Mouse (Mus musculus) CD4-positive helper T cell, adult 2 months (primary cell): ENCODE data around the gene Sacs.
A peak's percentile ranks its signal among the peaks of the same experiment; 100 is the strongest.

Source experiments
- DNase-seq: peaks from one replicate; pipeline ENCODE4 v3.0.0-alpha.2; 2012; ENCODE audit warnings: low read depth, missing footprints, low spot score

Gene Sacs

DNA sequence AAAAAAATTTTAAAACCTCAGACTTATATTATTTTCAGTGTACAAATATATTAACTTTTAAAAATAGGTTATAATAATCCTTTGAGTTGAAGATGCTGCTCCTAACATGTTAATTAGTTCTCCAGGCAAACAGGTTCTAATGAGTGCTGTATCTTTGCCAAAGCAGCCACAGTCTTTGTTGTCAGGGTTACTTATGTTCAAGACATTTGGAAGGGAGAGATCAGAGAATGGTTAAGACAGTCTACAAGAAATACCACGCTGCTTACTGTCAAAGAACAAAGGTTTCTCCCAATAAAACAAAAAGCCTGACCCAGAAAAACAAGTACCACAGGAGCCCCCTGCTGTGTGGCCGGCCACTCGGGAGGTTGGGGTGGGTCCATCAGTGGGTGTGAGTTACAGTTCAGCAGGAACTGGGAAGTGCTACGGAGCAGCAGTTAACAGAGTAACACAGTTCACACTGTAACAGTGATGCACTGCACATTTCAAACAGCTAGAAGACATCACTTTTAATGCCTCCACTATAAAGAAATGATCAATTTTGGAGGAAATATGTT, 98.9 kb downstream of the Sacs start:
- no peak for DNase-seq

DNA sequence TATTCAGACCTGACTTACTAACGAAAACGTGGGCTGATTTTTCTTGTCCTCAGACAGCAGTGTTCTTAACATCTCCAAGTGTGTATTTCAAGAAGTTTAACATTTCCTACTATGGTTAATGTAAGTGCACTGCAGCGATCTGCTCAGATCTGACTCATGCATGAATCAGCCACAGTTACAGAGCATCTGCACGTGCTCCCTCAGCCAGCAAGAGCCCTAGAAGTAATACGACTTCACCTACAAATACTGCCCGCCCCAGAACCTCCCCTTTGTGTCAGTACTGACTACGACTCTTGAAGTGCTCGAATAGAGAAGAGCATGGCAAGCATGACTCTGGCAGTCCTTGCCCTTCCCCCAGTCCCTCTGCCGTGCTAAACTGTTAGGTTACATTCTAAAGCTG, 100.5 kb downstream of the Sacs start:
- no peak for DNase-seq

DNA sequence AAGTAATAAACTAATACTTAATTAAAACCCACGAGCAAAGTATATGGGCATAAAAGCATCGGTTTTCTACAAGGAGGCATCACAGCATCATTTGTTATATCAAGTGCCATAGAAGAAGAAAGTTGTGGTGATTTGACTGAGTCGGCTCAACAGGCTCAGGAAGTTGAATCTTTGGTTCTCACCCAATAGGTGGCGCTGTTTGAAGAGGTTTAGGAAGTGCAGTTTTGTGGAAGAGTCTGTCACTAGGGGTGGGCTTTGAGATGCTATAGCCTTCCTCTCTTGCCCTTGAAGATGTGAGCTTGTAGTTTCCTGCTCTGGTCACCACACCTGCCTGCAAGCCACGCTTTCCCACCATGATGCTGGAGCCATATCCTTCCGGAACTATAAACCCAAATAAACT, 104.4 kb downstream of the Sacs start:
- peak; percentile 14 for DNase-seq

DNA sequence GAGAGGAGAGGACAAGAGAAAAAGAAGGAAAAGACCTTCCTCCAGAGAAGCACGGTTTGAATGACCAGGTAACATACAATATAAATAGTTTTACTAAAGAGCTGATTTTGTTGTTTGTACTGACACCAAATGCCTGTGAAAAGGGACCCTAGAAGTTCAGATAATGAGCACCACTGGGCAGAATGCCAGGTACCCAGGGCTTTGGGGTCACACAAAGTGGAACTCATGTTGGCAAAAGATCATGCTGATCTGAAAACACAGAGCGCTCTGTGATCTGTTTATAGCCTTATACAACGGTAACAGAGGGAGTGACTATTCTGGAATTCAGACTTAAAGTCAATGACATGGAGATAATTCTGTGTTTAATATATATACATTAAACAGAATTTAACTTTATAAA, 108.2 kb downstream of the Sacs start:
- no peak for DNase-seq

DNA sequence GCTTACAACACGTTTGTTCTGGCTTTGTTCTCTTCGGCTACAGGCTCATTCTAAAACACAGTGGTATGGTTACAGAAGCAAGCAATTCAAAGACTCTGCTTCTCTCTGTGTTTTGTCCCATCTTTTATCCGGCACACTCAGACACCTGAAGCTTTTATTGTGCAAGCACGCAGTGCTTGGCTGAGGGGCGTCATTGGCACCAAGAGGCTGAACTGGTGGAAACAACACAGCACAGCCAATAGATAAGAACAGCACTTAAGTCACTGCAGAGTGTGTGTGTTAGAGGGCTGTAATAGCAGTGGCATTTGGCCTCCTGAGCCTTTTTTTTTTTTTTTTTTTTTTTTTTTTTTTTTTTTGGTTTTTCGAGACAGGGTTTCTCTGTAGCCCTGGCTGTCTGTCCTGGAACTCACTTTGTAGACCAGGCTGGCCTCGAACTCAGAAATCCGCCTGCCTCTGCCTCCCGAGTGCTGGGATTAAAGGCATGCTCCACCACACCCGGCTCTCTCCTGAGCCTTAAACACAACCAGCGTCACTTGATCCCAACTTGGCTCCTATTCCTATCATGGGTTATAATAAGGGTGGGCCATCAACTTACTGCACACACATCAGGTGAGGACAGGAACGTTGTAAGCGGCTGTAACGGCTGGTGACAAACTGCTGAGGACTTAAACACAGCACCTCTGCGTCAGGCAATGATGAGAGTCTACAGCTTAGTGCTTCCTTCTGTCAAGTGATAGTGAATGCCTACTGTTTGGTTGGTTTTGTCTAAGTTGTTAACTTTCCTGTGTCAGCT, 114.5 kb downstream of the Sacs start:
- no peak for DNase-seq

DNA sequence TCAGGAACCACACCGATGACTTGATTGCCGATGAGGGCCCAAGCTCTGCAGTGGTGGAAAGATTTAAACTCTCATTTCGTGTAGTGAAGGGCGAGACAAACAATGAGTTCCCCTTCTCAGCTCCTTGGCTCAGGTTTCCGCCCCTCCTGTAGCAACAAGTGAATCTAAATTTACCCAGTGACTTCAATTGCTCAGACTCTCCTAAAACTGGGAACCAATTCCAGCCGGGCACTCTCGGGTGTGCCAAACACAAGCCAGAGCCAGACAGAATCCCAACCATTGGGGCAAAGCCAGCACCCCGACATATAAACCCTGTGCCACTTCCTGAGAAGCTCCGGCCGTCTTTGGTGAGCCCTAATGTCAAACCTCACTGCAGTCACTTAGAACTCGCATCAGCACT, 120.1 kb downstream of the Sacs start, which contains the start of gene Sgcg:
Gene Sgcg (minus strand): TSS at position 139 of the 400 bp plus-strand sequence.
- DNase-seq: no peak

DNA sequence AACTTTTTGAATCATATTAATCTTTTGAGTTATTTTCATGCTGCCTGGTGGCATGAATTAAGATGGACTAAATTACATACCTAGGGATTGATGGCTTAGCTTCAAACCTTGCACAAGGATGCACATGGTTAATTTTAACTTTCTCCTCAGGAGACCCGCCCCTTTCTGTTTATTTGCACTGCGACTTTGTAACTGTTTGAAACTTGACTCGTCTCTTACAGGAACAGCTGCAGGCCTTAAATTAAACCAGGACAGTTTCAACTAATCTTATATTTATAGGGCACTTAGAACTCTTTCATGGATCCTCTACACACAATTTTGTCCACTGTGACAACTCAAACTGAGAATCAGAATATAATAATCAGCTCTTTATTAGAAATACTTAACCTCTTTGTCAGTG, 120.8 kb downstream of the Sacs start:
- no peak for DNase-seq

DNA sequence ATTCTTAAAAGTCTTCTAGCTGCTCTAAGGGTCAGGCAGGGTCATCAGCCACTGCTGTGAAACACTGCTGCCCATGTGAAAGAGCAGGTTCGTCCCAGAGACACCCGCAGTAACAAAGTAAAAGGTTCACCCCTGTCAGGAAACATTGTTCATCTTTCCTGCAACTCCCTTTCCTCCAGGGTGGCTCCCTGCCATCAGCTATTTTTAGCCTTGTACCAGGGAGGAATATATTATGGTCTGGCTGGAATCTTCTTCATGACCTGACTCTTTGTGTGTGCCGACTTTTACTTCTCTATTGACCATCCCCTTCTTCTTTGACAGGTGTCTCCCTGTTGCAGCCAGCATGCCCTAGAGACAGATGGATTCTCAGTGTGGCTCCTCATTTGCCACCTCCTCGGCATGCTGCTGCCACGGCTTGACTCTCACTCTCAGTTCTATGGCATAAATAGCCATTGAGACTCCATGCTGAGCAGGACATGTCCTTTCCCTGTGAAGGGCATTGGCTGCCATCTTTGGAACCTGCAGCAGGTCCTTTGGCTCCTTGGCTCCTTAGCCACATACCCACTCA, 129.7 kb downstream of the Sacs start:
- no peak for DNase-seq

DNA sequence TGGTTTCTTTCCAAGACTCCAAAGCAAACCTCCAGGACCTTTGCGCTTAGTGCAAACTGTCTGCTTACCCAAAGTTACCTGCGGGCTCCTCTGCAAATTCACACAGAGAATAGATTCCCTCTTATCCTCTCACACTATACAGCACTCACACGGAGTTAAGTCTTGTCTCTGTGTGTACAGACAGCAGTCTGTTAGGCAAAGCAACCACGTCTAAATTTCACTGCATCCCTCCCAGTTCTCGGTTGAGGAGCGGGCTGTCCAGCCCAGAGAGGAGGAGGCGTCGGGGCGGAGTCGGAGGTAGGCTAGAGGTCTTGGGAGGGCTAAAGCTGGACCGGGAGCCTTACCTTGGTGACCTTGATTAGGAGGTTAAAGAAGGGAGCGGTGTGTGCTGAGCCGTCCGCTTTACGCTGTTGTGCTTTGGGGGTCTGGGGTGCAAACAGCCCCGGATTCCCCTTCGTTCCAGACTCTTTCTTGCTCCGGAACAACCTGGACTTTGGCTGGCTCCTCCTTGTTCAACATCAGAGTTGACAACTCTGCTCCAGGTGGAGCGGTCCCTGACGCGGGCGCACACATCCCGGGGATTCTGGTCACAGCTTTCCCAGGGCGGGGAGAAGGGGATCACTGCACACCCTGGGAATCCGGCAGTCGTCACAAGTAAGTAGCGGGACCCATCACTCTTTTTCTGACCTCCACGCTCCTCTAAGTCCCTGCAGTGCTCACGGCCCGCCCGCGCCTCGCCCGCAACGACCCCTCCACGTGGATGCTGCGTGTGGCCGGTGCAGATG, 136.3 kb downstream of the Sacs start:
- DNase-seq: no peak

DNA sequence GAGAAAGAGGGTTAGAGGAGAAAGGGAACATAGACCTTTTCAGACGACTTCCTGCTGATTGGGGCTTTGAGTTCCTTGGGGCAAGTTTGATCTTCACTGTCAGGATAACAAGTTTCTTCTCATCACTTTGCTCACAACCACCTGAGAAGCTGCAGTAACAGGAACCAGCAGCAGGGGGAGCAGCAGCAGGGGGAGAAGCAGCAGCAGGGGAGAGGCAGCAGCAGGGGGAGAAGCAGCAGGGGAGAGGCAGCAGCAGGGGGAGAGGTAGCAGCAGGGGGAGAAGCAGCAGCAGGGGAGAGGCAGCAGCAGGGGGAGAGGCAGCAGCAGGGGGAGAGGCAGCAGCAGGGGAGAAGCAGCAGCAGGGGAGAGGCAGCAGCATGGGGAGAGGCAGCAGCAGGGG, 139.0 kb downstream of the Sacs start:
- DNase-seq: peak; percentile 24

DNA sequence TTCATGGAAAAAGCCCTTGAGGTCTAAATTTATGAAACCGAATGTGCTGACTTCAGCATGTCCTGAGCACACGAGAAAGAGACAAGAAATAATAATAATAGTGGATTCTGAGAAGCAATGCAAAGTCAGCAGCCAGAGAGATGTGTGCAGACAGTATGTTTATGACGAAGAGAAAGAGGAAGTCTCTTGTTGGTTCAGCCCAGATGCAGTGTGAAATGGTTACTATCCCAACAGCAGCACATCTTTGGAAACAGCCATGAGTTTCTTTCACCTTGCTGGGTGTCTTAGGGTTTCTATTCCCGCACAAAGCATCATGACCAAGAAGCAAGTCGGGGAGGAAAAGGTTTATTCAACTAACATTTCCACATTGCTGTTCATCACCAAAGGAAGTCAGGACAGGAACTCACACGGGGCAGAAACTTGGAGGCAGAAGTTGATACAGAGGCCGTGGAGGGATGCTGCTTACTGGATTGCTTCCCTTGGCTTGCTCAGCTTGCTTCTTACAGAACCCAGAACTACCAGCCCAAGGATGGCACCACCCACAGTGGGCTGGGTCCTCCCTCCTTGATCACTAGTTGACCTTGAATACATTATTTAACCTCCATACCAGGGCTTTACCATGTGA, 140.5 kb downstream of the Sacs start:
- DNase-seq: no peak

DNA sequence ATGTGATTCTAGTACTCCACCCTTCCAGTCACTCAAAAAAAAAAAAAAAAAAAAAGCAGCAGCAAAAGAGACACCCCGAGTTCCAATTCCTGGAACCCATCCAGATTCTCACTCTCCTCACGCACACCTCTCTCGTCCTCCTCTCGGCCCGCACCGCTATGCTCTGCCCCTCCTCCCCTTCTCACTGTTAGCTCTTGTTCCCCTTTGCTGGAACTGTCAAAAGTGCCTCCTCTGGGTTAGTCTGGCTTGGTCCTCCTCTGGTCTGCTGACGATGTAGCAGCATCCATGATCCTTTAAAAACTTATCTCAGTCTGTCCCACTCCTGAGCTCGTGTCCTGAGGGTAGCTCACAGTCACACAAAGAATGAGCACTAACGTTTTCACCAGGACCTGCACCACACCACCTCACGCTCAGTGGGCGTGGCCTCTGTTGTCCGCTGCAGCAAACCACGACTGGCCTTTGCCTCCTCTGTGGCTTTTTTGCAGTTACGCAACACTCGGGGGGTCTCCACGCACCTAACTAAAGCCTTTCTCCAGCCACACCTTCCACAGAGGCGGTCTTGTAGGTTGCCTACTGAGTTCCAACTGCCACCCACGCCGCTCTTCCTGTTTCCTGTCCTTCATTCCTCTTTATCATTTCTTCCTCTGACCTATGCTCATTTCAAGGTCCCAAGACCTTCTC, 150.5 kb downstream of the Sacs start:
- DNase-seq: no peak
